Mouse (Mus musculus) liver, postnatal 0 days (tissue): ENCODE results near the gene Tgif2. TPM values are rescaled to one million over a fixed set of nuclear protein-coding genes. Genes with fewer than 3 reads are reported as not detected.
A peak's percentile ranks its signal among the peaks of the same experiment; 100 is the strongest.

Experiments
- ATAC-seq: fragments of 200-750 bp; cut with Nextera tagmentation; 2 replicates; pipeline ENCODE4 v1.8.0; 2017; ENCODE audit warnings: mild to moderate bottlenecking, moderate library complexity
- DNase-seq: peaks from one replicate; pipeline ENCODE4 v3.0.0-alpha.2; 2016
- H3K27ac ChIP-seq: fragments of 300-500 bp; sonication (generic); 2 replicates; pipeline ENCODE4 v1.5.1; 2014; ENCODE audit warnings: antibody characterized with exemption, moderate library complexity, mild to moderate bottlenecking, low read depth
- H3K27me3 ChIP-seq: fragments of 300-500 bp; sonication (generic); 2 replicates; pipeline ENCODE4 v1.6.1; 2014; ENCODE audit warnings: low read length, control low read depth, mixed read lengths; ENCODE audit not compliant: insufficient read depth
- H3K36me3 ChIP-seq: fragments of 300-500 bp; sonication (generic); replicated peaks from 2 replicates; pipeline ENCODE4 v1.6.1; 2014; ENCODE audit warnings: mild to moderate bottlenecking, control low read depth, low read length, moderate library complexity, mixed read lengths; ENCODE audit not compliant: insufficient read depth
- H3K4me1 ChIP-seq: fragments of 300-500 bp; sonication (generic); 2 replicates; pipeline ENCODE4 v1.6.1; 2014; ENCODE audit warnings: antibody characterized with exemption, mild to moderate bottlenecking, control low read depth; ENCODE audit not compliant: insufficient read depth
- H3K4me2 ChIP-seq: fragments of 300-500 bp; sonication (generic); 2 replicates; pipeline ENCODE4 v1.6.1; 2014; ENCODE audit warnings: low read depth, mild to moderate bottlenecking, low read length, moderate library complexity, mixed read lengths
- H3K4me3 ChIP-seq: fragments of 300-500 bp; sonication (generic); 2 replicates; pipeline ENCODE4 v1.5.1; 2014; ENCODE audit warnings: low read depth, low read length
- H3K9ac ChIP-seq: fragments of 300-500 bp; sonication (generic); replicated peaks from 2 replicates; pipeline ENCODE4 v1.6.1; 2014; ENCODE audit warnings: mild to moderate bottlenecking, moderate library complexity
- H3K9me3 ChIP-seq: fragments of 300-500 bp; sonication (generic); 2 replicates; pipeline ENCODE4 v1.6.1; 2016; ENCODE audit warnings: mild to moderate bottlenecking, control low read depth, low read length, mixed read lengths
- CTCF ChIP-seq: sonication (generic); IDR thresholded peaks from 2 replicates; pipeline ENCODE4 v1.5.1; 2016; ENCODE audit warnings: antibody characterized with exemption, low read depth
- EP300 ChIP-seq: IDR thresholded peaks from 2 replicates; pipeline ENCODE4 v1.6.1; 2016; ENCODE audit warnings: antibody characterized with exemption, low read depth, mild to moderate bottlenecking
- WGBS: fragments of 180-500 bp; shearing (Covaris S2); extraction: QIAGEN DNeasy Blood & Tissue Kit; methylation state at CpG from one replicate; pipeline ENCODE4 v1.1.7; 2014; ENCODE audit not compliant: insufficient replicate concordance; 5-methylcytosine and 5-hydroxymethylcytosine counted together
- polyA plus RNA-seq: library from polyadenylated mRNA; unstranded; fragments of >200 nt; fragmentation: Nextera tagmentation; extraction: Ambion mirVana; gene quantifications from 2 replicates; pipeline ENCODE4 v1.2.1, GENCODE M21; 2015

Tgif2 gene
- polyA plus RNA-seq, 1 experiment from 2014 or later = 4.9 TPM

DNA sequence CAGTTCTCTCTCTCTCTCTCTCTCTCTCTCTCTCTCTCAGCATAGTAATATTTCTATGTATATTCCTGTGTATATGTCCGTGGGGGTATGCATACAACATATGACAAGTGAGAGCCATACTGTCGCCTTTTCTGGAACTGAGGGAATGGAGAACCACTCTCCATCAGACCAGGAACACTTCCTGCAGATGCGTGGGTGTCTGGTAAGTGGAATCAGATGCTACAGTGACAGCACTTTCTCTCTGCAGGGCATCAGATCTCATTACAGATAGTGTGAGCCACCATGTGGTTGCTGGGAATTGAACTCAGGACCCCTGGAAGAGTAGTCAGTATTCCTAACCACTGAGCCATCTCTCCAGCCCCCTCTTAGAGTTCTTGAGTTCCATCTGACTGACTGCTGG, 48.7 kb downstream of the Tgif2 start:
- H3K4me3 ChIP-seq = no peak overlapping the region
- DNase-seq (no peak), ATAC-seq (no peak)
- H3K9me3 ChIP-seq = no peaks in the 10 kb centered on the region
- H3K36me3 ChIP-seq = no peaks in the 10 kb centered on the region
- peaks cover 9% of the 10 kb centered on the region for H3K4me1 ChIP-seq
- no peak overlapping the region for H3K9ac ChIP-seq
- no peak overlapping the region for H3K4me2 ChIP-seq
- TF ChIP-seq EP300 (no peak), CTCF (no peak)
- H3K27ac ChIP-seq = no peak overlapping the region
- H3K27me3 ChIP-seq = no peaks in the 10 kb centered on the region
- 60% methylated on average over 3 of the region's 3 CpGs for WGBS

DNA sequence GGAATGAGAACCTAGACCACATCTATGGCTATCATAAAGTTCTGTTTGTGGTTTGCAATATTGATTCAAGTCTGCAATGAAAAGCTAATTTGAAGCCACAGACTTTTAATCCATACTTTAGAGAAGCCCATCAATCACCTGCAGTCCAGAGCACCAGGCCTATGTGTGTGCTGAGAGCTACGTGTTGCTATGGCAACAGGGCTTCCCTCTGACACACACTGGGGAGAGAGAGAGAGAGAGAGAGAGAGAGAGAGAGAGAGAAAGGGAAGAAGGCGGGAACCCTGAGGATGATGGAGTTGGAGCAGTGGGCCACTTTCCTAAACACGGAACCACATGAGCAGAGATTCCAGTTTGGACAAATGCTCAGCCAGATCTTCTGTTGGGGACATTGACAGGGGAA, 52.4 kb downstream of the Tgif2 start:
- Histone ChIP-seq H3K27ac (no peak overlapping the region), H3K4me3 (no peak overlapping the region), H3K9ac (no peak overlapping the region), H3K4me2 (no peak overlapping the region), H3K4me1 (no peaks in the 10 kb centered on the region), H3K9me3 (no peaks in the 10 kb centered on the region), H3K27me3 (no peaks in the 10 kb centered on the region), H3K36me3 (no peaks in the 10 kb centered on the region)
- 51% methylated on average over 3 of the region's 3 CpGs for WGBS
- no peak for TF ChIP-seq EP300
- DNase-seq (no peak), ATAC-seq (no peak)

- DNase-seq (no peak), ATAC-seq (no peak)
- H3K4me2 ChIP-seq = no peak overlapping the region
- H3K4me1 ChIP-seq = peaks cover 1% of the 10 kb centered on the region
- H3K9ac ChIP-seq = no peak overlapping the region
- no peak for TF ChIP-seq CTCF
- TF ChIP-seq EP300 = no peak
- WGBS = 76% methylated on average over 6 of the region's 6 CpGs
- no peak overlapping the region for H3K27ac ChIP-seq
- H3K36me3 ChIP-seq = no peaks in the 10 kb centered on the region
- H3K9me3 ChIP-seq = no peaks in the 10 kb centered on the region
- H3K27me3 ChIP-seq = no peaks in the 10 kb centered on the region
- no peak overlapping the region for H3K4me3 ChIP-seq
These were observed 53.0 kb downstream of the Tgif2 start for GRCm38 (mm10) chr2:156892821-156893220.

- 64% methylated on average over 15 of the region's 15 CpGs for WGBS
These were observed 54.9 kb downstream of the Tgif2 start for GRCm38 (mm10) chr2:156894496-156895265.

DNA sequence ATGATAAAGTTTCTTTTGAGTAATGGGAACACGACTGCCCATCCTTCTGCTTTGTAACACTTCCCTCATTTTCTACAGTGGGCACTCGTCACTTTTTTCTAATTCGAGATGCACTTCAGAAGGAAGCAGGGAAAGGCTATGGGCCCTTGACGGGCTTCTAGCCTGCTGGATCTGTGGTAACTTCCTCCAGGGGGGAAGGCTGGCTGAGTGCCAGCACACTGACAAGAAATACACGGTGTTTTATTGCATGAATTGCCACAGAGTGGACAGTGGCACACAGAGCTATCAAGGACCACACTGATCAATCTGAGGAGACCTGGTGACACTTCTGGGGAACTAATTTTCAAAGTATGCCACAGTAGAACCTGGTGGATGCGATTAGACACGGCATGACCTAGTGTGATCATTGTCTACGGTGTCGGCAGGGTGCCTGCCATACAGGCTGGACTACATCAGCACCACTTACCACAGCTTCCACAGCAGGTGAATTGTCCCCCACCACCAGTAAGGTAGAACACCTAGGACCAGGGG, 56.6 kb downstream of the Tgif2 start:
- 54% methylated on average over 9 of the region's 9 CpGs for WGBS
- H3K36me3 ChIP-seq = no peaks in the 10 kb centered on the region
- TF ChIP-seq CTCF (no peak), EP300 (no peak)
- no peaks in the 10 kb centered on the region for H3K27me3 ChIP-seq
- H3K4me1 ChIP-seq = peaks cover 8% of the 10 kb centered on the region
- no peak overlapping the region for H3K4me2 ChIP-seq
- H3K9me3 ChIP-seq = no peaks in the 10 kb centered on the region
- DNase-seq (no peak), ATAC-seq (no peak)
- no peak overlapping the region for H3K9ac ChIP-seq
- H3K27ac ChIP-seq = no peak overlapping the region
- H3K4me3 ChIP-seq = no peak overlapping the region

More at GRCm38 (mm10) chr2:156894496-156895265, 54.9 kb downstream of the Tgif2 start:
- Histone ChIP-seq H3K36me3 (no peaks in the 10 kb centered on the region), H3K27ac (no peak overlapping the region), H3K4me1 (peaks cover 8% of the 10 kb centered on the region), H3K27me3 (no peaks in the 10 kb centered on the region), H3K4me2 (no peak overlapping the region), H3K9me3 (no peaks in the 10 kb centered on the region), H3K4me3 (no peak overlapping the region), H3K9ac (no peak overlapping the region)
- DNase-seq = no peak
- ATAC-seq = no peak
- no peak for TF ChIP-seq CTCF
- TF ChIP-seq EP300 = no peak

DNA sequence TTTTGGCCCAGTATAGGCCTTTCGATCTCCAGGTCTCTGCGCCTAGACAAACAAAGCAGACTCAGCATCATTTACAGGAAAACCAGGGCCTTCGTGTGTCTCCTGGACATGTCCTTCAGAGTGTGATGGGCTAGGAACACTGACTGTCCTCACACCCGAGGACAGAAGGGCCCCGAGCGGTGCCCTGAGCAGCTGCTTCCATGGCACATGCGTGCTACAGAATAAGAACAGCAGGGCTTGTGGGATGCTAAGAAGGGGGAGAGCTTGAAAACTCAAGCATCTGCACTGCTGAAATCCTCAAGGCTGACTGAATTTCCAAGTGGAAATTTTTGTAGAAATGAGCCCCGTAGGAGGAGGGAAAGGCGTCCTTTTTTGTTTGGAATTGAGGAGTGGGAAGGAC, 57.2 kb downstream of the Tgif2 start:
- Histone ChIP-seq H3K4me2 (no peak overlapping the region), H3K9me3 (no peaks in the 10 kb centered on the region), H3K27me3 (no peaks in the 10 kb centered on the region), H3K4me1 (peaks cover 8% of the 10 kb centered on the region), H3K36me3 (no peaks in the 10 kb centered on the region), H3K4me3 (no peak overlapping the region), H3K27ac (no peak overlapping the region), H3K9ac (no peak overlapping the region)
- WGBS = 69% methylated on average over 9 of the region's 9 CpGs
- ATAC-seq (no peak), DNase-seq (no peak)
- TF ChIP-seq CTCF (no peak), EP300 (no peak)

DNA sequence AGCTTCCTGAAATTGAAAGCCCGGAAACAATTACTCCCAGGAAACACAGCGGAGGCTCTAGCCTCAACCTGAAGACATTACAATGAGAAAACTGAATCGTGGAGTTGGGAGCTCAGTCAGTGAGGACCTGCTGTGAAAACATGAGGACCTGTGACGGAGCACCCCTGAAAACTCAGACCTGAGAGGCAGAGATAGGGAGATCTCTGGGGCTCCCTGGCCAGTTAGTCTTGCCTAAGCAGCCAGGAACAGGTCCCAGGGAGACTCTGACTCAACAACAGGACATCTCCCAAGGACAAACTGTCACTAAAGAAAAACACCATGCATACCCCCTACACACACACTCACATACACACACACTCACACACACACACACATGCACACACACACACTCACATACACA, 58.6 kb downstream of the Tgif2 start:
- Histone ChIP-seq H3K27ac (no peak overlapping the region), H3K4me2 (peak overlapping the region; percentile 39), H3K9ac (no peak overlapping the region), H3K27me3 (no peaks in the 10 kb centered on the region), H3K36me3 (no peaks in the 10 kb centered on the region), H3K4me1 (peaks cover 8% of the 10 kb centered on the region), H3K4me3 (no peak overlapping the region), H3K9me3 (no peaks in the 10 kb centered on the region)
- TF ChIP-seq EP300 = no peak
- TF ChIP-seq CTCF = no peak
- DNase-seq (no peak), ATAC-seq (no peak)
- WGBS = 37% methylated on average over 4 of the region's 4 CpGs
